Mouse (Mus musculus) ovary, adult 18-20 months (tissue): ENCODE results near the gene Mpv17.

Experiments used
- DNase-seq: peaks from one replicate; pipeline ENCODE4 v3.0.0; 2022; ENCODE audit warnings: low spot score, mixed read lengths

Gene Mpv17

GRCm38 (mm10) chr5:31183678-31184077 lies 29.6 kb upstream of the Mpv17 start:
- no peak for DNase-seq

GRCm38 (mm10) chr5:31181183-31181770 lies 27.2 kb upstream of the Mpv17 start:
- no peak for DNase-seq

- peak; percentile 87 for DNase-seq
Observed at GRCm38 (mm10) chr5:31179766-31180630, 25.9 kb upstream of the Mpv17 start, which contains the start of the genes Gm29609 and Gtf3c2. Gene Gm29609 (minus strand): TSS chr5:31179911. Gene Gtf3c2 (minus strand): TSS chr5:31180144.

GRCm38 (mm10) chr5:31179301-31179765 lies 25.3 kb upstream of the Mpv17 start:
- no peak for DNase-seq

- no peak for DNase-seq
Observed at GRCm38 (mm10) chr5:31168630-31169029, 14.6 kb upstream of the Mpv17 start.

GRCm38 (mm10) chr5:31164878-31165277 lies 10.8 kb upstream of the Mpv17 start:
- DNase-seq, result no peak

- no peak for DNase-seq
Observed at GRCm38 (mm10) chr5:31162462-31162861, 8.4 kb upstream of the Mpv17 start.

- no peak for DNase-seq
Observed at GRCm38 (mm10) chr5:31153516-31154151, 417 bp downstream of the Mpv17 start.

- DNase-seq, result no peak
Observed at GRCm38 (mm10) chr5:31151746-31152145, 2.3 kb downstream of the Mpv17 start.

GRCm38 (mm10) chr5:31149781-31150180 lies 4.3 kb downstream of the Mpv17 start:
- DNase-seq, result no peak

- no peak for DNase-seq
Observed at GRCm38 (mm10) chr5:31138968-31139425, 15.1 kb downstream of the Mpv17 start.

GRCm38 (mm10) chr5:31138241-31138967 lies 15.6 kb downstream of the Mpv17 start, which contains the start of gene Ucn:
Gene Ucn (minus strand): TSS chr5:31138829.
- no peak for DNase-seq

- DNase-seq, result no peak
Observed at GRCm38 (mm10) chr5:31137658-31138057, 16.4 kb downstream of the Mpv17 start.

GRCm38 (mm10) chr5:31136730-31137424 lies 17.2 kb downstream of the Mpv17 start:
- DNase-seq, result no peak

GRCm38 (mm10) chr5:31126050-31126449 lies 28.0 kb downstream of the Mpv17 start:
- no peak for DNase-seq

GRCm38 (mm10) chr5:31123481-31123880 lies 30.6 kb downstream of the Mpv17 start:
- no peak for DNase-seq

- no peak for DNase-seq
Observed at GRCm38 (mm10) chr5:31121111-31121510, 32.9 kb downstream of the Mpv17 start.

- no peak for DNase-seq
Observed at GRCm38 (mm10) chr5:31116912-31117311, 37.1 kb downstream of the Mpv17 start.

GRCm38 (mm10) chr5:31116354-31116753 lies 37.7 kb downstream of the Mpv17 start, which contains the start of gene Trim54:
Gene Trim54 (plus strand): TSS chr5:31116712.
- DNase-seq, result no peak

GRCm38 (mm10) chr5:31110781-31111180 lies 43.3 kb downstream of the Mpv17 start:
- no peak for DNase-seq

- DNase-seq, result no peak
Observed at GRCm38 (mm10) chr5:31108000-31108490, 46.0 kb downstream of the Mpv17 start, which contains the start of gene Slc30a3. Gene Slc30a3 (minus strand): TSS chr5:31108237.
